Mouse (Mus musculus): ENCODE measurements around the gene Tram2. TPM values are rescaled to one million over a fixed set of nuclear protein-coding genes. Genes with fewer than 3 reads are reported as not detected.

Tram2 gene
- polyA plus RNA-seq, 1 experiment from 2014 or later: 9.1 TPM

GRCm38 (mm10) chr1:21080362-21080761 lies 1.3 kb upstream of the Tram2 start:
- Histone ChIP-seq H3K9ac (no peak overlapping the region), H3K27ac (no peak overlapping the region), H3K36me3 (no peaks in the 10 kb centered on the region), H3K4me3 (no peak overlapping the region), H3K27me3 (no peaks in the 10 kb centered on the region), H3K4me2 (no peak overlapping the region), H3K4me1 (peaks cover 32% of the 10 kb centered on the region), H3K9me3 (no peaks in the 10 kb centered on the region)
- 89% methylated on average over 12 of the region's 12 CpGs for WGBS
- no peak for ATAC-seq (ENCODE audit: insufficient number of reproducible peaks, insufficient read depth, low FRiP score, low TSS enrichment, low read depth)

DNA sequence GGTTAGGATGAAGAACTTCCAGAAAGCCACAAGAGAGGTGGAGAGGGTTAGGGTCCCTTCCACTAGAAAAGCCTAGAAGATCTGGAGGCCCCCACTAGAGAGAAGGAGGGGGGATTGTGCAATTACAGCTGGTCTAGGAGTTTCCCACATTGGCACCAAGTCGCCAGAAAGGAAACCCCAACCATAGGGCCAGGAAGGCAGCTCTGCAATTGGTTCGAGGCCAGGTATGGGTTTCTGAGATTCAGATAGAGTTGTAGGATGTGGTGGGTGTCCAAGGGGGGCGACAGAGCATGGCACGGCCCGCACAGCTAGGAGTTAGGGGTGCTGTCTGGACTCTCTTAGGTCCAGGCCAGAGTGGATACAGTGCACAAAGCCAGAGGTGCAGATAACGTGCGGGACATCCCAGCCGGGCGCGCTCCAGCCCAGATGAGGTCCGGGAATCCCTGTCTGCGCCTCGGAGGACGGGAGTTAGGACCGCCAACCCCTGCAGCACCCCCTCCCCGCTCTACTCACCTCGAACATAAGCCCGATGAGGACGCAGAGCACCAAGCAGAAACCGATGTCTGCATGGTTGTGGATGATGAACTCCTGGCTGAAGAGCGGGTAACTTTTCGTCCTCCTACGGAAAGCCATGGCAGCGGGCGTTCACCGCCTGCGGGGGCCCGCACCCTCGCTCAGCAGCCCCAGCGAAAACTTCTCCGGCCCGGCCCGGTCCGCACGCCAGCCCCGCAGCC lies 381 bp downstream of the Tram2 start:
- Histone ChIP-seq H3K27me3 (no peaks in the 10 kb centered on the region), H3K36me3 (no peaks in the 10 kb centered on the region), H3K4me2 (peak overlapping the region; percentile 78), H3K4me3 (peak overlapping the region; percentile 74), H3K27ac (peak overlapping the region; percentile 91), H3K9ac (peak overlapping the region; percentile 85), H3K9me3 (no peaks in the 10 kb centered on the region), H3K4me1 (peaks cover 49% of the 10 kb centered on the region)
- WGBS: under 1% methylated on average over 34 of the region's 36 CpGs
- peak; percentile 41 for ATAC-seq (ENCODE audit: insufficient number of reproducible peaks, insufficient read depth, low FRiP score, low TSS enrichment, low read depth)

GRCm38 (mm10) chr1:21077619-21078018 lies 1.4 kb downstream of the Tram2 start:
- peak overlapping the region; percentile 78 for H3K4me2 ChIP-seq
- H3K36me3 ChIP-seq: 0 out of 2 replicates have a peak, but pooled peaks cover 4% of the 10 kb centered on the region
- H3K4me3 ChIP-seq: peak overlapping the region; percentile 74
- H3K27ac ChIP-seq: peak overlapping the region; percentile 88; the same call in 1 of the 2 replicates
- 69% methylated on average over 7 of the region's 7 CpGs for WGBS
- no peak for ATAC-seq (ENCODE audit: insufficient number of reproducible peaks, insufficient read depth, low FRiP score, low TSS enrichment, low read depth)
- H3K9ac ChIP-seq: peak overlapping the region; percentile 85
- peaks cover 55% of the 10 kb centered on the region for H3K4me1 ChIP-seq
- no peaks in the 10 kb centered on the region for H3K9me3 ChIP-seq
- H3K27me3 ChIP-seq: no peaks in the 10 kb centered on the region

DNA sequence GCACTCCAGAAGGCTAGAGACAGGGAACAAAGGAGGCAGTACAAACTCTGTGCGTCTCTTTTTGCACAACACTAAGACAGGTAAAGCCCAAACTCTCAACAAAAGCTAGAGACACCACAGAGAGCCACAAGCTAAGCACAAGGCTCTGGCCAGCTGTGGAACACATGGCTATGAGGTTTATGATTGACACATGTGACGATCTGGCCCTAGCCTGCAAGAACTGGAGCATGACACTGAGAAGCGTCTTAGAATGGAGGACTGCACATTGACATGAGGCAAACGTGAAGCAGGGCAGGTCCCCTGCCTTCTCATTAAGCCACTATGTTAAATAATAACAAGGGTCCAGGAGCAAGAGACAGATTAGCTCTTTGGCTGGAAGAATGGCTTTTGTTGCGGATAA lies 1.8 kb downstream of the Tram2 start:
- Histone ChIP-seq H3K4me2 (peak overlapping the region; percentile 78), H3K27ac (peak overlapping the region; percentile 88), H3K4me1 (peaks cover 55% of the 10 kb centered on the region), H3K36me3 (0 out of 2 replicates have a peak, but pooled peaks cover 9% of the 10 kb centered on the region), H3K9me3 (no peaks in the 10 kb centered on the region), H3K4me3 (peak overlapping the region; percentile 74), H3K27me3 (no peaks in the 10 kb centered on the region), H3K9ac (peak overlapping the region; percentile 85)
- WGBS: 37% methylated on average over 5 of the region's 5 CpGs
- ATAC-seq (ENCODE audit: insufficient number of reproducible peaks, insufficient read depth, low FRiP score, low TSS enrichment, low read depth): no peak

DNA sequence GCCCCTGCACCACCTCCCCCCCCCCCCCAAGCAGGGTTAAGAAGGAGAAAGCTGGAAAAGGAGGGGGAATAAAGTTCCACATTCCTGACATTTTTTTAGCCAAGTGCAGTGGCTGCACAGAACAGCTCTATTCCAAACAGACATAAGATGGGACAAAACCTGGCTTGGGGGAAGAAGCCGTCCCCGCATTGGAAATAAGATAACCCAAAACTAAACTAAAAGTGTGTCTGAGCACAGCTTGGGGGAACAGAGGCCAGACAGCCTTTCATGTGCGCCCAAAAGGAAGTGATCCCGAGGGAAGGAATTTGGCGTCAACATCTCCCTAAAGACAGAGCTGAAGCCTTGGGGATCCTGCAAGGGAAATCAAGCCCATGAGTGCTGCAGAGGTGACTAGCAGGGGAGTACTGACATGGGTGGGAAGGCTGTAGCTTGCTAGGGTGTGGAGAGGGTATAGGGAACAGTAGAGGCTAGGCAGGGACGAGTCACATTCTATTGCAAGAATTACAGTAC lies 3.0 kb downstream of the Tram2 start:
- 3% methylated on average over 6 of the region's 6 CpGs for WGBS
- no peak for ATAC-seq (ENCODE audit: insufficient number of reproducible peaks, insufficient read depth, low FRiP score, low TSS enrichment, low read depth)
- H3K9ac ChIP-seq: peak overlapping the region; percentile 59; the same call in 1 of the 2 replicates
- peaks cover 55% of the 10 kb centered on the region for H3K4me1 ChIP-seq
- peak overlapping the region; percentile 74 for H3K4me3 ChIP-seq
- peak overlapping the region; percentile 88 for H3K27ac ChIP-seq
- no peaks in the 10 kb centered on the region for H3K27me3 ChIP-seq
- peak overlapping the region; percentile 78 for H3K4me2 ChIP-seq
- H3K36me3 ChIP-seq: 0 out of 2 replicates have a peak, but pooled peaks cover 12% of the 10 kb centered on the region
- no peaks in the 10 kb centered on the region for H3K9me3 ChIP-seq

DNA sequence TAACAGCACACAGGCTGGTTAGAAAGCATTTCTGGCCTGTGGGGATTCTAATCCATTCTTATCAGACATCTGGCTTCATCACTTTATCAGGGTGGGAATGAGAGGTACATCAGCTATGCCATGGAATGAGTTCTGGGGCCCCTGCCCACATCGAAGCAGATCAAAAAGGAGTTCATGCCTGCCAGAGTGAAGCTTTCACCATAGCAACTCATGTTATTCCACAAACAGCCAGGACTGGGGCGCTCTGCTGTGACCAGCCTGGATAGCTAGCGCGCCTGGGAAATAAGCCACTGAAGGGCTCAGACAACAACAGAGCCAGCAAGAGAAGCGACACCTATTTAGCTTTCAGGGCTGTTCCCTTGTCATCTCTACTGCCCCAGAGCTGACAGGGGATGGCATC lies 4.8 kb downstream of the Tram2 start:
- Histone ChIP-seq H3K9me3 (no peaks in the 10 kb centered on the region), H3K36me3 (0 out of 2 replicates have a peak, but pooled peaks cover 12% of the 10 kb centered on the region), H3K4me1 (peaks cover 61% of the 10 kb centered on the region), H3K27me3 (no peaks in the 10 kb centered on the region), H3K4me2 (no peak overlapping the region), H3K4me3 (no peak overlapping the region), H3K27ac (peak overlapping the region; percentile 66; the same call in 1 of the 2 replicates), H3K9ac (0 out of 2 replicates have a peak overlapping the region, but pooled peaks have one; percentile 16)
- 57% methylated on average over 5 of the region's 5 CpGs for WGBS
- no peak for ATAC-seq (ENCODE audit: insufficient number of reproducible peaks, insufficient read depth, low FRiP score, low TSS enrichment, low read depth)

GRCm38 (mm10) chr1:21072875-21073444 lies 6.1 kb downstream of the Tram2 start:
- WGBS: 76% methylated on average over 12 of the region's 12 CpGs
- H3K4me1 ChIP-seq: peaks cover 55% of the 10 kb centered on the region

GRCm38 (mm10) chr1:21070658-21071057 lies 8.4 kb downstream of the Tram2 start:
- peaks cover 21% of the 10 kb centered on the region for H3K36me3 ChIP-seq
- no peak overlapping the region for H3K4me2 ChIP-seq
- H3K27ac ChIP-seq: peak overlapping the region; percentile 19; the same call in 1 of the 2 replicates
- 57% methylated on average over 13 of the region's 13 CpGs for WGBS
- peaks cover 32% of the 10 kb centered on the region for H3K4me1 ChIP-seq
- H3K4me3 ChIP-seq: no peak overlapping the region
- ATAC-seq (ENCODE audit: insufficient number of reproducible peaks, insufficient read depth, low FRiP score, low TSS enrichment, low read depth): no peak
- H3K9me3 ChIP-seq: peaks cover 5% of the 10 kb centered on the region; the same call in 1 of the 2 replicates
- H3K9ac ChIP-seq: no peak overlapping the region
- H3K27me3 ChIP-seq: no peaks in the 10 kb centered on the region

More at GRCm38 (mm10) chr1:21072875-21073444, 6.1 kb downstream of the Tram2 start:
- Histone ChIP-seq H3K27me3 (no peaks in the 10 kb centered on the region), H3K27ac (no peak overlapping the region), H3K9ac (no peak overlapping the region), H3K4me3 (no peak overlapping the region), H3K4me2 (no peak overlapping the region), H3K9me3 (no peaks in the 10 kb centered on the region), H3K36me3 (0 out of 2 replicates have a peak, but pooled peaks cover 12% of the 10 kb centered on the region)
- no peak for ATAC-seq (ENCODE audit: insufficient number of reproducible peaks, insufficient read depth, low FRiP score, low TSS enrichment, low read depth)

DNA sequence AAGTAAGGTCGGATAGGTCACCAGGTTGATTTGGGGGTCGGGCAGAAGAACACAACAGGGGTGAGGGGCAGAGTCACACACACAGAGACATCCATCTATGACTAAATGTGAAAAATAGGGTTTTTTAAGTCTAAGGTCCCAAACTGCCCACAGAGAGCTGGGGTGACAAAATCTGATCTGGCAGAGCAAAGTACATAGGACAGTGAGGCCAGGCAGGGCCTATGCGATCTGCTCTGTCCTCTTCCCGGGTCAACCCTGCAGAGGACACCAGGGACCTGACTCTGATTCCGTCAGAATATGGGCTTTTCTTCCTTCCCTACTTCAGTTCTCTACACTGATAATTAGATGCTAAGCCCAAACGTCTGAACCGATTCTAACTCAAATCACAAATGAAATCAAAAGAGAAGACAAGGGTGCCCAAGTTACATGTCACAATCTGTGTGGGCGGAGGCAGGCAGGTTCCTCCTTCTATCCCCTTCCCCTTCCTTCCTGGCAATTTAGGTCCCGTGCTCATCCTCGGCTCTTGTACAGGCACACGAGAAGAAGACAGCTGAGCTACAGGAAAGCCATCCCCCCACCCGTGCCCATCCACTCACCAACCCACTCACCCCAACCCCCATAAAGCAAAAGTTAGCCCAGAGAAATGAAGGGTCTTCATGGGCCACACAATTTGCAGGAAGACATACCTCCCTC lies 9.1 kb downstream of the Tram2 start:
- Histone ChIP-seq H3K27ac (no peak overlapping the region), H3K9ac (no peak overlapping the region), H3K27me3 (no peaks in the 10 kb centered on the region), H3K36me3 (peaks cover 24% of the 10 kb centered on the region), H3K9me3 (peaks cover 5% of the 10 kb centered on the region; the same call in 1 of the 2 replicates), H3K4me1 (peaks cover 25% of the 10 kb centered on the region), H3K4me2 (no peak overlapping the region), H3K4me3 (no peak overlapping the region)
- 69% methylated on average over 12 of the region's 12 CpGs for WGBS
- no peak for ATAC-seq (ENCODE audit: insufficient number of reproducible peaks, insufficient read depth, low FRiP score, low TSS enrichment, low read depth)

- no peak overlapping the region for H3K4me3 ChIP-seq
- H3K27ac ChIP-seq: no peak overlapping the region
- no peaks in the 10 kb centered on the region for H3K27me3 ChIP-seq
- no peak for ATAC-seq (ENCODE audit: insufficient number of reproducible peaks, insufficient read depth, low FRiP score, low TSS enrichment, low read depth)
- H3K4me1 ChIP-seq: peaks cover 10% of the 10 kb centered on the region
- H3K4me2 ChIP-seq: no peak overlapping the region
- WGBS: 80% methylated on average over 1 of the region's 1 CpGs
- no peak overlapping the region for H3K9ac ChIP-seq
- peaks cover 5% of the 10 kb centered on the region; the same call in 1 of the 2 replicates for H3K9me3 ChIP-seq
- peaks cover 25% of the 10 kb centered on the region for H3K36me3 ChIP-seq
Observed at GRCm38 (mm10) chr1:21068491-21068890, 10.5 kb downstream of the Tram2 start.

DNA sequence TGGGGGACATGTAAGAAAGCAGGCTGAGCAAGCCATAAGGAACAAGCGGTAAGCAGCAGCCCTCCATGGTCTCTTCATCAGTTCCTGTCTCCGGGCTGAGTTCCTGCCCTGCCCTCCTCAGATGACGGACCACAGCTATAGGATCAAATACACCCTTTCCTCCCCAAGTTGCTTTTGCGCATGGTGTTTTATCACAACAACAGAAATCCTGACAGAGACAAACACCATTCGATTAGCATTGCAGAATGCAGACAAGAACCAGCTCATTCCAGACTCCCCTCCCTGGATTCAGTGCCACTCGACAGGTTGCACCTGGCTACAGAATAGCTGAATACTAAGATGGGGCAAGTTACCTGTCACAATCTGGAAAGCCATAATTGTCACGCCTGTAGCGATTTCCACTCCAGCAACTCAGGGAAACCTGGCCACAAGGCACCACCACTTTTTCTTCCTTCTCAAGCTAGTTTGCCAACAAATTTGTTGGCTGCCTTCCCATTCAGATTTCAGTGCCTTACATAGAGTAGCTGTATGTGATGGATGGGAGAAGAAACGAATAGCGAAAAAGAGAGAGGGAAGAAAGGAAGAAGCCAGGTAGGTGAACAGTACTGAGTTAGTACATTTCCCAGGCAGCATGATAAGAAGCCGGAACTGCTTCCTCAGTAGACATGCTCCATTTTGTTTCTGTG lies 11.3 kb downstream of the Tram2 start:
- peaks cover 21% of the 10 kb centered on the region for H3K36me3 ChIP-seq
- H3K4me1 ChIP-seq: peaks cover 6% of the 10 kb centered on the region; the same call in 1 of the 2 replicates
- no peak overlapping the region for H3K27ac ChIP-seq
- peaks cover 5% of the 10 kb centered on the region; the same call in 1 of the 2 replicates for H3K9me3 ChIP-seq
- no peak overlapping the region for H3K4me2 ChIP-seq
- no peak overlapping the region for H3K9ac ChIP-seq
- no peak overlapping the region for H3K4me3 ChIP-seq
- ATAC-seq (ENCODE audit: insufficient number of reproducible peaks, insufficient read depth, low FRiP score, low TSS enrichment, low read depth): no peak
- WGBS: 84% methylated on average over 11 of the region's 11 CpGs
- H3K27me3 ChIP-seq: no peaks in the 10 kb centered on the region

Data from embryonic facial prominence, embryonic 13.5 days (tissue).